ENCODE assay signal across 25 mouse cellular contexts in genomic region chr10:33375474-33376029, GRCm38 (mm10).
DNase-seq lines count a peak whose midpoint lies in the region; ATAC-seq and TF ChIP-seq lines count a peak whose summit lies in the region.
"Had no signal": no experiment of that assay in that cellular context is flagged by ENCODE, and none has a peak within 500 bp of the region (broad histone marks: within the 10 kb centered on the region; RNA-seq: fewer than 3 reads in every experiment).

No protein-coding gene starts in this region.

- TF ChIP-seq CTCF in ES-Bruce4 (IDR thresholded peaks at IDR 0.05; ENCODE audit: low read depth, low read length) = no peak
- TF ChIP-seq CTCF in stomach, postnatal 0 days (IDR thresholded peaks at IDR 0.05; ENCODE audit: low read depth) = no peak

- no peak for ATAC-seq in stomach, postnatal 0 days (ENCODE audit: low FRiP score, low TSS enrichment)
- ATAC-seq: CD4-positive, CD25-positive, alpha-beta regulatory T cell, adult 4 months; forebrain, embryonic 14.5 days; hindbrain, embryonic 16.5 days; inflammation-experienced regulatory T-cells, adult 6 months; intestine, postnatal 0 days had no signal

- peak overlapping the region; percentile 96 for H3K27ac ChIP-seq in ES-Bruce4 (ENCODE audit: insufficient read depth, low read length)
- peak overlapping the region; percentile 93; the same call in 1 of the 2 replicates for H3K27ac ChIP-seq in ES-E14 (ENCODE audit: insufficient read depth, low read depth, low read length, poor library complexity, severe bottlenecking)
- no peak overlapping the region for H3K27ac ChIP-seq in stomach, postnatal 0 days (replicated peaks)
- H3K27ac ChIP-seq: embryonic facial prominence, embryonic 15.5 days; forebrain, embryonic 10.5 days; heart, embryonic 10.5 days; hindbrain, embryonic 12.5 days had no signal

- no peak for TF ChIP-seq POLR2A in ES-Bruce4 (IDR thresholded peaks at IDR 0.05; ENCODE audit: insufficient read depth, low read length)

- no peak overlapping the region for H3K9ac ChIP-seq in ES-Bruce4 (ENCODE audit: low read depth, poor library complexity, severe bottlenecking)
- H3K9ac ChIP-seq in ES-E14 (ENCODE audit: insufficient read depth, low read depth, low read length, poor library complexity, severe bottlenecking) = no peak overlapping the region
- no peak overlapping the region for H3K9ac ChIP-seq in stomach, postnatal 0 days (ENCODE audit: low read length)
- H3K9ac ChIP-seq: embryonic facial prominence, embryonic 15.5 days; hindbrain, embryonic 12.5 days had no signal

- in situ Hi-C loops in ES-E14 (cut with MboI; ENCODE audit: low sequenced_read_pairs in 2 of 2, unreplicated experiment in 2 of 2) = no loop called here

- no peaks in the 10 kb centered on the region for H3K27me3 ChIP-seq in ES-Bruce4 (ENCODE audit: control insufficient read depth, insufficient read depth, low read length, poor library complexity, severe bottlenecking)
- no peaks in the 10 kb centered on the region for H3K27me3 ChIP-seq in stomach, postnatal 0 days (ENCODE audit: control insufficient read depth, insufficient read depth, low read length)
- H3K27me3 ChIP-seq: embryonic facial prominence, embryonic 15.5 days; hindbrain, embryonic 12.5 days had no signal

- H3K4me1 ChIP-seq in ES-Bruce4 (ENCODE audit: control insufficient read depth, insufficient read depth, low read length) = no peaks in the 10 kb centered on the region
- peaks cover 0 to 6% of the 10 kb centered on the region in 2 experiments; a peak in 1 of 4 replicates for H3K4me1 ChIP-seq in ES-E14 (ENCODE audit: control insufficient read depth in 2 of 2, insufficient read depth in 2 of 2, low read length in 2 of 2, poor library complexity in 1 of 2)
- no peaks in the 10 kb centered on the region for H3K4me1 ChIP-seq in stomach, postnatal 0 days (replicated peaks; ENCODE audit: control insufficient read depth, insufficient read depth)
- H3K4me1 ChIP-seq: embryonic facial prominence, embryonic 15.5 days; forebrain, embryonic 10.5 days; heart, embryonic 10.5 days; hindbrain, embryonic 12.5 days had no signal

- no peak for TF ChIP-seq EP300 in ES-Bruce4 (IDR thresholded peaks at IDR 0.05; ENCODE audit: insufficient read depth, low read depth, low read length)
- no peak for TF ChIP-seq EP300 in stomach, postnatal 0 days (optimal IDR thresholded peaks at IDR 0.05)

- H3K36me3 ChIP-seq in ES-Bruce4 (ENCODE audit: control insufficient read depth, insufficient read depth, low read length, poor library complexity, severe bottlenecking) (no peaks in the 10 kb centered on the region), ES-E14 (ENCODE audit: control insufficient read depth, insufficient read depth, low read length, poor library complexity, severe bottlenecking) (no peaks in the 10 kb centered on the region)
- H3K36me3 ChIP-seq in stomach, postnatal 0 days (ENCODE audit: control insufficient read depth, insufficient read depth, low read length) = no peaks in the 10 kb centered on the region
- H3K36me3 ChIP-seq: embryonic facial prominence, embryonic 15.5 days; forebrain, embryonic 10.5 days; heart, embryonic 10.5 days; hindbrain, embryonic 12.5 days had no signal

- H3K9me3 ChIP-seq in ES-Bruce4 (replicated peaks; ENCODE audit: control insufficient read depth, insufficient read depth, low read length, poor library complexity, severe bottlenecking) = peaks cover 14% of the 10 kb centered on the region
- no peaks in the 10 kb centered on the region for H3K9me3 ChIP-seq in ES-E14 (ENCODE audit: control insufficient read depth, insufficient read depth, low read depth, low read length)
- H3K9me3 ChIP-seq in stomach, postnatal 0 days (ENCODE audit: control insufficient read depth, low read length) = no peaks in the 10 kb centered on the region
- H3K9me3 ChIP-seq: embryonic facial prominence, embryonic 15.5 days; forebrain, embryonic 10.5 days; heart, embryonic 10.5 days; hindbrain, embryonic 12.5 days had no signal

- 77% methylated on average over 2 of the region's 2 CpGs for WGBS in stomach, postnatal 0 days

- no peak overlapping the region for H3K4me2 ChIP-seq in stomach, postnatal 0 days (replicated peaks; ENCODE audit: low read depth)
- H3K4me2 ChIP-seq: embryonic facial prominence, embryonic 15.5 days; hindbrain, embryonic 12.5 days had no signal

- H3K4me3 ChIP-seq in ES-Bruce4 (ENCODE audit: low read depth, low read length) (no peak overlapping the region), ES-E14 (ENCODE audit: insufficient read depth in 1 of 2, low read depth in 1 of 2, low read length in 2 of 2, poor library complexity in 1 of 2, severe bottlenecking in 1 of 2) (peak overlapping the region; percentile 9 to 16; a peak in 1 of 4 replicates)
- H3K4me3 ChIP-seq in stomach, postnatal 0 days (ENCODE audit: low read depth, low read length) = no peak overlapping the region
- H3K4me3 ChIP-seq: embryonic facial prominence, embryonic 15.5 days; erythroblast, embryonic 14.5 days; forebrain, embryonic 10.5 days; heart, embryonic 10.5 days; hindbrain, embryonic 12.5 days had no signal

- DNase-seq in ES-E14 (ENCODE audit: low read depth, low spot score) = peak; percentile 82
- peak; percentile 60 for DNase-seq in WW6 (ENCODE audit: low read depth, low spot score)
- DNase-seq in layer of hippocampus, postnatal 14 days (ENCODE audit: low spot score in 2 of 2) = no peak
- DNase-seq in left cerebral cortex, postnatal 14 days (ENCODE audit: low spot score in 2 of 2) = no peak
- no peak for DNase-seq in stomach, postnatal 0 days (ENCODE audit: low spot score)
- DNase-seq: adrenal gland, adult 8-10 months; B cell, adult 2 months; cerebellum, adult 11-12 months; cerebellum, adult 9-10 months; cerebellum, postnatal 25 days; embryo, embryonic 11 days; heart, adult 18-20 months; heart, postnatal 10 days; heart, postnatal 4 days had no signal

- intact Hi-C loops in left cerebral cortex, postnatal 14 days (cut with DNase I) = no loop called here

TF ChIP-seq in ES-E14, 5 proteins besides CTCF, POLR2A, EP300 and RAD21:
- TF ChIP-seq ZC3H11A (IDR thresholded peaks at IDR 0.05; ENCODE audit: borderline replicate concordance, low read depth, low read length) (no peak), CHD2 (IDR thresholded peaks at IDR 0.05; ENCODE audit: low read depth, low read length) (peak; percentile 64; the same call in 1 of the 2 replicates)

Comparison
In these comparisons a context has a peak if more than half of its experiments do, and no peak if none do; other contexts are left out.
1. H3K4me3 ChIP-seq: peak in ES-E14 (2 of 2); none in ES-Bruce4 (single experiment) and stomach, postnatal 0 days (single experiment).
2. DNase-seq: peak in ES-E14 (single experiment) and WW6 (single experiment); none in layer of hippocampus, postnatal 14 days (0 of 2), left cerebral cortex, postnatal 14 days (0 of 2) and stomach, postnatal 0 days (single experiment).